Mouse (Mus musculus): Measurements from ENCODE around the gene Zfp609.
"Not testable (repeated sequence)": the region's sequence is repeated elsewhere in the genome, so short reads cannot be mapped to it uniquely, and the experiment has no call there.

Gene Zfp609

DNA sequence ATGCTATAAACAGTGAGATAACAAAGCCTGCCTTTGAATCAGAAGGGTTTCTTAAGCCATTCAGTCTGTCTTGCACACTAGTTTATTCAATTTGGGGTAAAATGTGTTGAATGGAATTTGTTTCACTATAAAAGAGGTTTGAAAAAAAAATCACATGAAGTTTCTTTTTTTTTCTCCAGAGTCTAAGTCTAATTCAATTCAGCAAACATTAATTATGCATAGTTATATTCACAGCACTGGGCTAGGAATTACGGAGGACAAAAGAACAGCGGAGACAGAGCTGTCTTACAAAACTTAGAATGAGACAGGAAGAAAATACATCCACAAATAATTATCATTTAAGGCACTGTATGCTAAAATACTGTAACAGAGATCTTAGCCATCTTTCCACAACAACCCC, 9.0 kb downstream of the Zfp609 start:
- DNase-seq (ENCODE audit: low read depth in 2 of 2, low spot score in 2 of 2), result no peak

DNA sequence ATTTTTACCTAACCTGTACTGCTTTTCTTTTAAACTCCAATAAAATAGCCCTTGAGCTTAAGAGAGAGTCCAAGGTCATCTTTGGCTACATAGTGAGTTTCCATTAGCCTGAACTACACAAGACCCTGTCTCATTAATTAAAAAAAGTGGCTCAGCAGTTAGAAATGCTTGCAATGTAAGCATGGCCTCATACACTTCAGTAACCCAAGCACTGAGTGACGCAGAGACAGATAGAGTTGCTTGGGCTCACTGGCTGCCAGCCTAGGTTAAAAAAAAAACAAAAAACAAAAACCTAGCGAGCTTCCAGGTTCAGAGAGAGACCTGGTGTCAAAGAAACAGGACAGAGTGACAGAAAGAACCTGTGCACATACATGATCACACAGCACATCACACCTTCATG, 14.5 kb downstream of the Zfp609 start:
- DNase-seq (ENCODE audit: low read depth in 2 of 2, low spot score in 2 of 2), result no peak

DNA sequence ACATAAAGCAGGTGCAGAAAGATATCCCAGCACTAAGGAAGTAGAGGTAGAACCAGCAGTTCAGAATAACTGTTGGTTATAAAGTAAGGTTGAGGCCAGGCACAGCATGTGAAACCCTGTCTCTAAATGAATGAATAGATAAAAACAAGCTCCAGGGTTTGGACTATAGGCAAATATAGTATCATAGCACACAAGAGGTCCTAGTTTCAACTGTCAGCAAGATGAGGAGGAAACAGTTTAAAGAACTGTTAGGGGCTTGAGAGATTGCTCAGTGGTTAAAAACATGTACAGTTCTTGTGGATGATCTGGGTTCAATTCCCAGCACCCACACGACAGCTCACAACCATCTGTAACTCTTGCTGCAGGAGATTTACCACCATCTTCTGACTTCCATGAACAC, 15.6 kb downstream of the Zfp609 start:
- no peak for DNase-seq (ENCODE audit: low read depth in 2 of 2, low spot score in 2 of 2)

- no peak for DNase-seq (ENCODE audit: low read depth in 2 of 2, low spot score in 2 of 2)
Observed at GRCm38 (mm10) chr9:65807818-65808217, 19.5 kb downstream of the Zfp609 start.

DNA sequence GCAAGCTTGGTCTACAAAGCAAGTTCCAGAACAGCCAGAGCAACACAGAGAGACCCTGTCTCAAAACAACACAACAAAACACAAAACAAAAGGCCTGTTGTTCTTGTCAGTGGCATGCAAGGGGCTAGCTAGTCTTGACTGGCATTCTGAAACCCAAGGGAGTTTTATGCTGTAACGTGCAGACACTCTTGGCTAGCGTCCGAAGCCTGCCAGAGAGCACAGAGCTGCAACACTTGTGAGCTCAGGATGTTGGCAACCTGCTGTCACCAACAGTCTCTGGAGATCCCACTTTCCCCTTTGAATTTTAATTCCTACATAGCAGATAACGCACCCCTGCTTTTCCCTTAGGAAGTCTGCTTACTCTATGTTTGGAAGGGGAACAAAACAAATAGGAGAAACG, 20.1 kb downstream of the Zfp609 start:
- no peak for DNase-seq (ENCODE audit: low read depth in 2 of 2, low spot score in 2 of 2)

DNA sequence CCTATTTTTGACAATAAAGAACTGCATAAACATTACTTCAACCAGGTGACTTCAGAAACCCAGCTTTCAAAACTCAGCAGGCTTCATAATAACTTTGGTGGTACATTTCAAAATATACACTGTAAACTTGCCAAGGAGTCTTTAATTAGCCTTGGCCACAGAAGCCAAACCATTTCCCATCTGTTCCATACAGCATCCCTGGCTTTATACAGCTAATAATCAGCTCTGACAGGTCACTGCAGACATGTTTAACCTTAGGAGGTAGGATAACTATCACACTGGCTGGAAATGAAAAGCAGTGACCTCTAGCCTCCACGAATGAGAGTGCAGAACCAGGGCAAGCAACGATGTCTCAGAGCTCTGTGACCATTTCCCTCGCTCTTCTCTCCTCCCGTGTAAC, 27.6 kb downstream of the Zfp609 start:
- DNase-seq (ENCODE audit: low read depth in 2 of 2, low spot score in 2 of 2), result no peak

DNA sequence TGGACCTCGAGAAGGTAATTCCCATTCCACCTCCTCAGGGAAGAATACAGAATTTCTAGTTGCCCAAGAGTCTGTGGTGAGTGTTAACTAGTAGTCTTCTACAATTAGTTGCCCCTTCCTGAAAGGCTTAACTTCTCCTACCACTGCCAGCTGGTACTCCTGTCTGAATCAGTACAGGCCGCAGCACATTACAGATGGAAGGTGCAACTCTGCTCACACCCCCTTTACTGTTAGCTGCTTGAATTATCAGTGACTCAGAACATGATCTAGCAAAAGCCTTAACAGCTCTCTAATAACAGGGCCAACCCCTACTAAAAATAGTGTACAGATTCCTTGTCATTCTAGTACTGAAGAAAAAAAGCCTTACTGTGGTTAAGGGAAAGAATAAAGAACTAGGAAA, 31.7 kb downstream of the Zfp609 start:
- no peak for DNase-seq (ENCODE audit: low read depth in 2 of 2, low spot score in 2 of 2)

DNA sequence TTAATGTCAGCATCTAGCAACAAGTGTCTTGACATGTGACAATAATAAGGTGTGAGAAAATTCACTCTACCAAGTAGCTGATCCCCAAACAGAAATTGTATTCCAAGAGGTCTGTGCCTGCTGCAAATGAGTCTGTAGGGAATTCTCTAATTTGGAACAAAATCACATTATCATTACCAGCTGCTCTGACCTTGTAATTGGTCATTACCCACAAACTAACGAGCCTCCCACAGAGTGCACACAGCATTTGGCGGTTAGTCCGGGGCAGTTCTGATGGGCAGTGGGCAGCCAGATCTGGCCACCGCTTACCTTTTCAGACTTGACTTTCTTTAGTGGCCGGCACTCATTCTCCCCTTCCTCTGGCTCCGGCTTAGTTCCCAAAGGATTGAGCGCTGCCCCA, 33.1 kb downstream of the Zfp609 start:
- no peak for DNase-seq (ENCODE audit: low read depth in 2 of 2, low spot score in 2 of 2)

- DNase-seq (ENCODE audit: low read depth in 2 of 2, low spot score in 2 of 2), result no peak
Observed at GRCm38 (mm10) chr9:65793506-65793905, 33.9 kb downstream of the Zfp609 start.

DNA sequence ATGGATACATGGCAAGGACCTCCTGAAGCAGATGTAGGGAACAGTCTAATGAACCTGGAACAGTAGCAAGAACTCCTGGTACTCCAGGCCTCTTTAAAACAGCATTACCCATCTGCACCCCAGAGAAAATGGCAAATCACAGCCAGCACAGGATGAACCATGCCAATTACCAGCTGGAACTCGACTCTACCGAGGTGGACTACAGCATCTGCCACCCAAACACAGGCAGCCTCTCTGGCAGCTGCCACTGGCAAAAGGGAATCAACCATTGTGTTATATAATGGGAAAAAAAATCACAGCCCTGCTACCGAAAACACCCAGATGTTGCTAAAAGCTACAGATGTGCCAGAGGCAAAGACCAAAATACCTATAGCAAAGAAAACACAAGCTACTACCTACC, 34.3 kb downstream of the Zfp609 start:
- DNase-seq (ENCODE audit: low read depth in 2 of 2, low spot score in 2 of 2), result no peak

DNA sequence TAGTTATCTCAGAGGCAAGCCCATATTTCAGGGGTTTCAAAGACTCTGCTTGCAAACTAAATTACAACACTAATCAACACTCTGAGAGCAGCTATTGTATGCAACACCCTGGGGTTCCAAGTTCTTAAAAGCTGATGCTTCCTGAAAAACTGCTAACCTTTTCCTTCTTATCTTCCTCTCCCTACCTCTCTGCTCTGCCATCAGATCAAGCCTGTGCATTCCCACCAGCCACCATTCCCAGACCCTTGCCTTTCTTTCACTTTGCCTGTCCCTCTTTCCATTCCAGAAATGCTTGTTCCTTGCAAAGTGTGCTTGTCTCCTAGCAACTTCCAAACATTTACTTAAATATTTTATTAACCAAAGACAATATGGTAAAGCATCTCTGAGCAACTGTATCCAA, 35.5 kb downstream of the Zfp609 start:
- no peak for DNase-seq (ENCODE audit: low read depth in 2 of 2, low spot score in 2 of 2)

DNA sequence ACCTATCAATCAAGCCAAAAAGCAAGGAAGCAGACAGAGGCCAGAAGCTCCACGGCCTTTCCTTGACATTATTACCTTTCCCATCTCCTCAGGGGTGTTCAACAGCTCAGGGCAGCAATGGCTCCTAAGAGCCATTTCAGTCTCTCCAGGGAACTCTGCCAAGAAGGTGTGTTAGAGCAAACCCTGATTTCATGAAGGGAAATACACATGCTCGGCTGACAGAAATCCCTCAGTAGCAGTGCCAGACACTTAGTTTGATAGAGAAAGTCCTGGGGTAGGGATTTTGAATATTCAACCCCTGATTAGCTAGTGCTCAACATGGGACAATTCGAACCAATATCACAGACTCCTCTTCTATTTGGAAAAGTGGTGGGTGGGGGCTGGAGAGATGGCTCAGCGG, 36.3 kb downstream of the Zfp609 start:
- no peak for DNase-seq (ENCODE audit: low read depth in 2 of 2, low spot score in 2 of 2)

- DNase-seq (ENCODE audit: low read depth in 2 of 2, low spot score in 2 of 2), result no peak
Observed at GRCm38 (mm10) chr9:65789788-65790187, 37.6 kb downstream of the Zfp609 start.

DNA sequence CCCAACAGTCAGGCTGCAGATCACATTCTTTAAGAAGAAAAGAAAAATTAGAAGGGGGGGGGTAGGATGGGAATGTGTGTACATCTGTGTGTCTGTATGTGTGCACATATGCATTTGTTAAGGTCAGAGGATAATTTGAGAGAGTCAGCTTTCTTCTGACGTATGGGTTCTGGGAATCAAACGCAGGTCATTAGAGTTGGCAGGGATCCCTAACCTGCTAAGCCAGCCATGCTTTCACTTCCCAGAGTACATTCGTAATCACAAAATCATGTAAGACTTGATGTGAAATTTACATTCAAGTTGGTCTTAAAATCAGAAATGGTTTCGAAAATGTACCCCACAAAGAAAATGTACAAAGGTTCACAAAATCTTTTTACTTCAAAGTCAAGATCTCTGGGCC, 38.8 kb downstream of the Zfp609 start:
- DNase-seq (ENCODE audit: low read depth in 2 of 2, low spot score in 2 of 2), result no peak

- no peak for DNase-seq (ENCODE audit: low read depth in 2 of 2, low spot score in 2 of 2)
Observed at GRCm38 (mm10) chr9:65787829-65788344, 39.5 kb downstream of the Zfp609 start.

- DNase-seq (ENCODE audit: low read depth in 2 of 2, low spot score in 2 of 2), result no peak
Observed at GRCm38 (mm10) chr9:65786885-65787787, 40.2 kb downstream of the Zfp609 start.

GRCm38 (mm10) chr9:65785772-65786368, 41.5 kb downstream of the Zfp609 start:
- DNase-seq (ENCODE audit: low read depth in 2 of 2, low spot score in 2 of 2), result no peak

DNA sequence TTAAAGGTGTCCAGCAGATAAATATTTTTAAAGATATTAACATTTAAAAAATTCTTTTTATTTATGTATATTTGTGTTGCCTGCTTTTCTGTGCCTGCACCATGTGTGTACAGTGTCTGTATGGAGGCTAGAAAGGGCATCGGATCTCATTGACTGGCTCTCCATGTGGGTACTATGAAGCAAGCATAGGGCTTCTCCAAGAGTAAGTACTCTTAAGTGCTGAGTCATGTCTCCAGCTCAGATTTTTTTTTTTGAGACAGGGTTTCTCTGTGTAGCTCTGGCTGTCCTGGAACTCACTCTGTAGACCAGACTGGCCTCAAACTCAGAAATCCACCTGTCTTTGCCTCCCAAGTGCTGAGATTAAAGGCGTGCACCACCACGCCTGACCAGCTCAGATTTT, 47.7 kb downstream of the Zfp609 start:
- not testable (repeated sequence) for DNase-seq (ENCODE audit: low read depth in 2 of 2, low spot score in 2 of 2)

DNA sequence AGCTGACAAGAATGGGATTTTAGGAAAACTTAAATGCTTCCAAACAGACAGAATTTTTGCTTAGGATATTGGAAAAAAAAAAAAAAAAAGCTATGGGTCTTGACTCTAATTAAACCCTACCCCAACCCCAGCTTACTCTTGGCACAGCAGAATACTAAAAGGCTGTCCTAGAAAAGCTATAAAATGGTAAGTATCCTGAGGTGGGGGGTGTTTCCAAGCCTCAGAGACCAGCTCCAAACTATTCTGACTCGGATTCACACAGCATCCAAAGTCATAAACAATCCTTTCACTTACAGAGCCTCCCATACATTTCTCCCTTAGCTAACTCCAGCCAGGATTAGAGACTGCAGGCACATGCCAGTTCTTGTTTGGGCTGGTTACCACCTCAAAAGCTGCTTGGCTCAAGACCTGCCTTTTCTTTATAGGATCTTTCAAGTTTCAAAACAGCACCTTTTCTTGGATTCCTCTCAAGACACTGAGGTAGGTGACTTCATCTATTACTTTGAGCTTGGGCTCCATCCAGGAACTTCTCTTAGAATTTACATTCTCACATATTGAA, 50.4 kb downstream of the Zfp609 start:
- no peak for DNase-seq (ENCODE audit: low read depth in 2 of 2, low spot score in 2 of 2)

- DNase-seq (ENCODE audit: low read depth in 2 of 2, low spot score in 2 of 2), result no peak
Observed at GRCm38 (mm10) chr9:65776137-65776872, 51.1 kb downstream of the Zfp609 start.

DNA sequence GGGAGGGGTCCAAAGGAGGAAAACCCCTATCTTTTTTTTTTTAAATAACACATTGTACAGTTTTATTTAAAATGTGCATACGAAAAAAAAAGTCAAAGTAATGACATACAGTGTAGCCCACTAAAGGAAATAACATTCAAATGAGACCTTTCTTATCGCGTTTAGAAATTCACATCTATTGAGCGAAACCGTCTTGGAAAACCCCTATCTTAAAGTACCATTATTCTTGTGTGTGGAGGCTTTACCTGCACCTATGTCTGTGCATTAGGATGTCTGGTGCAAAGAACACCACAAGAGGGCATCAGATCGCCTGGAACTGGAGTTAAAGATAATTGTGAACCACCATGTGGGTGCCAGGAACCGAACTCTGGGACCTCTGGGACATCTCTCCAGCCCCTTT, 53.6 kb downstream of the Zfp609 start:
- no peak for DNase-seq (ENCODE audit: low read depth in 2 of 2, low spot score in 2 of 2)
